Mouse (Mus musculus) megakaryocyte, embryonic 14.5 days (primary cell): ENCODE measurements around the gene Tbck. TPM values are rescaled to one million over a fixed set of nuclear protein-coding genes. Genes with fewer than 3 reads are reported as not detected.

Experiments
- H3K27me3 ChIP-seq: replicated peaks from 2 replicates; pipeline ENCODE3; 2012; ENCODE audit warnings: inconsistent platforms
- H3K36me3 ChIP-seq: replicated peaks from 2 replicates; pipeline ENCODE3; 2012; ENCODE audit warnings: low read length, inconsistent platforms, mixed read lengths
- H3K4me1 ChIP-seq: 2 replicates; pipeline ENCODE4 v1.6.1; 2012; ENCODE audit warnings: inconsistent platforms
- H3K4me3 ChIP-seq: replicated peaks from 2 replicates; pipeline ENCODE3; 2012; ENCODE audit warnings: moderate library complexity, mild to moderate bottlenecking, inconsistent platforms
- H3K9me3 ChIP-seq: 2 replicates; pipeline ENCODE4 v1.6.1; 2012; ENCODE audit warnings: inconsistent platforms
- FLI1 ChIP-seq: IDR thresholded peaks from 2 replicates; pipeline ENCODE4 v1.6.1; 2012; ENCODE audit warnings: low read length, inconsistent platforms, mixed read lengths
- GATA1 ChIP-seq: IDR thresholded peaks from 3 replicates; pipeline ENCODE4 v1.6.1; 2012; ENCODE audit warnings: mixed read lengths, low read length, inconsistent platforms, borderline replicate concordance
- polyA plus RNA-seq: library from polyadenylated mRNA; stranded (reverse); fragments of >175 nt; gene quantifications from 2 replicates; pipeline ENCODE4 v1.2.3, GENCODE M21; 2012; ENCODE audit warnings: low replicate concordance; ENCODE audit not compliant: insufficient read depth

Tbck gene
- polyA plus RNA-seq, 1 experiment = 1.2 TPM

- TF ChIP-seq GATA1 (no peak), FLI1 (no peak)
- H3K36me3 ChIP-seq = peaks cover 17% of the 10 kb centered on the region
- H3K4me1 ChIP-seq = peaks cover 15% of the 10 kb centered on the region
- H3K4me3 ChIP-seq = no peak overlapping the region
- no peaks in the 10 kb centered on the region for H3K27me3 ChIP-seq
- no peaks in the 10 kb centered on the region for H3K9me3 ChIP-seq
Measured at GRCm38 (mm10) chr3:132748750-132749149, 64.8 kb downstream of the Tbck start.

DNA sequence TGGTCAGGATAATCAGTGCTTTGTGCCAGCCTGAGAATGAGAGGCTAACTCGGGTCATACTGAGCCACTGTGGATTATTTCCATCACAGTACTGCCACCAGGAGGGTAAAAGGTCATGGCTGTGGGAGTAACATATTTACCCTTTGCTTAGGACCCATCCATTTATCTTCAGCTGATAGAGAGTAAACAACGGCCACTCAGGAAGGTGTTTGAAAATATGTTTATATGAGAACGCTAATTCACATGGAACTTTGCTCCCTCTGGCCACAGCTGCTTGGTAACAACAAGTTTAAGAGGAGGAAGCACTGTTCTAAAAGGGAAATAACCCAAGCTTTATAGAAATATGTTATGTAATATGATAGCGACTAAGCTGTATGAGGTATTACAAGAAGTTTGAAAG, 68.8 kb downstream of the Tbck start:
- no peak overlapping the region for H3K4me3 ChIP-seq
- H3K36me3 ChIP-seq = peaks cover 45% of the 10 kb centered on the region
- H3K27me3 ChIP-seq = no peaks in the 10 kb centered on the region
- no peak for TF ChIP-seq FLI1
- TF ChIP-seq GATA1 = no peak
- H3K4me1 ChIP-seq = peaks cover 11% of the 10 kb centered on the region
- H3K9me3 ChIP-seq = no peaks in the 10 kb centered on the region

- H3K4me3 ChIP-seq = no peak overlapping the region
- H3K9me3 ChIP-seq = no peaks in the 10 kb centered on the region
- no peaks in the 10 kb centered on the region for H3K27me3 ChIP-seq
- H3K36me3 ChIP-seq = peaks cover 50% of the 10 kb centered on the region
- no peaks in the 10 kb centered on the region for H3K4me1 ChIP-seq
- TF ChIP-seq FLI1 (no peak), GATA1 (no peak)
Measured at GRCm38 (mm10) chr3:132756274-132756673, 72.3 kb downstream of the Tbck start.

- Histone ChIP-seq H3K4me1 (peaks cover 3% of the 10 kb centered on the region; the same call in 1 of the 2 replicates), H3K36me3 (peaks cover 37% of the 10 kb centered on the region), H3K4me3 (no peak overlapping the region), H3K27me3 (no peaks in the 10 kb centered on the region), H3K9me3 (no peaks in the 10 kb centered on the region)
- TF ChIP-seq FLI1 (no peak), GATA1 (no peak)
Measured at GRCm38 (mm10) chr3:132766033-132766726, 82.2 kb downstream of the Tbck start.

DNA sequence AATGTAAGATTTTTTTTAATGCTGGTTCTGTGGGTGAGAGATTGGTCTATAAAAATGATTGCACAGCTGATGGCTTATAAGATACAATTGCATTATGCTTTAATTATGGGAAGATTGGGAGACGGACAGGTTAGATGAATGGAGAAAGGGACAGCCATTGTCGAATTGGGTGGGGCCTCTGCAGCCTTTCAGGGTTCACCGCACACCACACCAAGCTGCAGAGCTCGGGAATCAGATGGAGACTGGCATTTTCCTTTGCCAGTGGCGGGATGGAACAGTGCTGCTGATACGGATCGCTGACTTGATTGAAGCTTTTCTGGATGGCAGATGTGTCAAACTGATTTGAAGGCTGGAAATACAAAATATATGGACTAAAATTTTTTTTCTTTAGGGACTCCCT, 88.1 kb downstream of the Tbck start:
- H3K36me3 ChIP-seq = peaks cover 41% of the 10 kb centered on the region
- TF ChIP-seq FLI1 (no peak), GATA1 (no peak)
- no peaks in the 10 kb centered on the region for H3K9me3 ChIP-seq
- peaks cover 3% of the 10 kb centered on the region; the same call in 1 of the 2 replicates for H3K4me1 ChIP-seq
- H3K4me3 ChIP-seq = no peak overlapping the region
- H3K27me3 ChIP-seq = no peaks in the 10 kb centered on the region

DNA sequence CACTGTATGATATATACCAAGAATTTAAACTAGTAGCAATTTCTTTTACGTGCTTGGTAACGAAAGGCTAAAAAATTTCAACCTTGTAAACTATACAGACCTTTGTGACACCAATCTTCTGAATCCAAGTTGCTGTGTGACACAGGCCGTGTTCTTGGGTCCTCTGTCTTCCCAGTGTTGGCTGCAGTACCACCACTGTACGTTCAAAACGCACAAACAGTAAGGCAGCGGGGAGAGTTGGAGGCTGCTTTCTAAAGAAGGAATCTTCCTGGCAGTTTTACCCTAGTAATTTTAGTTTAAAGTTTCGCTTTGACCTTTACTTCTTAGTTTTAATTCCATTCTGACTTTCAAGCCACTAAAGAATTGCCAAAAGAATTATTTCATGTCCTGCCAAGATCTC, 92.7 kb downstream of the Tbck start:
- no peaks in the 10 kb centered on the region for H3K4me1 ChIP-seq
- no peaks in the 10 kb centered on the region for H3K9me3 ChIP-seq
- no peaks in the 10 kb centered on the region for H3K27me3 ChIP-seq
- no peak overlapping the region for H3K4me3 ChIP-seq
- peaks cover 35% of the 10 kb centered on the region for H3K36me3 ChIP-seq
- no peak for TF ChIP-seq GATA1
- no peak for TF ChIP-seq FLI1

DNA sequence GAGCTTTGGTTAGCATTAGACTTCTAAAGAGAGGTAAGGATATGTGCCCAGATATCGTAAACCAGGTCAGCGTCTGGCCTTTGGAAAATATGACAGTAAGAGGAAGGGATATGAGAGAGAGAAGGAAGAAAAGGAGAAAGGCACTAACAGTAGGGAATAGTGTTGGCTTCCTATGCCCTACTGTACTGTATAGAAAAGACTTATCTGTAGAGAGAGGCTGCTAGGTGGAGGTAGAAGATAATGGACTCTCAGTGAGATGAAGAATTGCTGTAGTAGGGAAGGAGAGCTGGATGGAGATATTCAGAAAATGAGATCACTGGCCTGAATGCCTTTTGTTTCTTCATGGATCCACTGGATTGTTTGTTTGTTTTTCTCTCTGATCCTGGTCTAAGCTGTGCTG, 97.2 kb downstream of the Tbck start:
- TF ChIP-seq FLI1 (no peak), GATA1 (no peak)
- Histone ChIP-seq H3K4me3 (no peak overlapping the region), H3K27me3 (no peaks in the 10 kb centered on the region), H3K36me3 (peaks cover 23% of the 10 kb centered on the region), H3K4me1 (peaks cover 3% of the 10 kb centered on the region; the same call in 1 of the 2 replicates), H3K9me3 (no peaks in the 10 kb centered on the region)

DNA sequence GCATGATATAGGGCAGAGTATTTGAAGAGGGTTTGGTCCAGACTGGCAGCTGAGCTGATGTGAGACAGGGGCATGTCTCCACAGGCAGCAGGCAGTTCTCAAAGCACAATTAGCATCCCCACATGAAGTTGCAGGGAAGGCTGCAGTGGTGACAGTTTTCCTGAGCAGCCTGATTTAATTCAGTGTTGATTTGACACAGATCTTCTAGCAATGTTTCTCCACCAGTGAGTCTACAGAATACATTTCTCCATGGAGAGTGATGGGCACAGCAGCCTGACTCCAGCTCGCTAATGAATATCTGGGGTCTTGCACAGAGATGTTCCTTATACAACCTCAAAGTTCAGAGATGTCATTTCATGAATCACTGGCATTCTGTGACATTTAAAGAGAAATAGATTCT, 99.1 kb downstream of the Tbck start:
- no peaks in the 10 kb centered on the region for H3K27me3 ChIP-seq
- H3K4me3 ChIP-seq = no peak overlapping the region
- peaks cover 21% of the 10 kb centered on the region for H3K36me3 ChIP-seq
- peaks cover 11% of the 10 kb centered on the region for H3K4me1 ChIP-seq
- TF ChIP-seq FLI1 (no peak), GATA1 (no peak)
- H3K9me3 ChIP-seq = no peaks in the 10 kb centered on the region

- Histone ChIP-seq H3K4me3 (no peak overlapping the region), H3K4me1 (peaks cover 16% of the 10 kb centered on the region), H3K27me3 (no peaks in the 10 kb centered on the region), H3K9me3 (no peaks in the 10 kb centered on the region), H3K36me3 (peaks cover 20% of the 10 kb centered on the region)
- no peak for TF ChIP-seq FLI1
- TF ChIP-seq GATA1 = no peak
Measured at GRCm38 (mm10) chr3:132784732-132785131, 100.8 kb downstream of the Tbck start.

- H3K4me1 ChIP-seq = peaks cover 21% of the 10 kb centered on the region
- H3K9me3 ChIP-seq = no peaks in the 10 kb centered on the region
- peaks cover 20% of the 10 kb centered on the region for H3K36me3 ChIP-seq
- H3K27me3 ChIP-seq = no peaks in the 10 kb centered on the region
- H3K4me3 ChIP-seq = no peak overlapping the region
- TF ChIP-seq FLI1 (no peak), GATA1 (no peak)
Measured at GRCm38 (mm10) chr3:132786690-132787089, 102.7 kb downstream of the Tbck start.

GRCm38 (mm10) chr3:132787775-132788174, 103.8 kb downstream of the Tbck start:
- TF ChIP-seq FLI1 = no peak
- no peak for TF ChIP-seq GATA1
- H3K4me1 ChIP-seq = peaks cover 21% of the 10 kb centered on the region

More at GRCm38 (mm10) chr3:132787775-132788174, 103.8 kb downstream of the Tbck start:
- H3K27me3 ChIP-seq = no peaks in the 10 kb centered on the region
- H3K4me3 ChIP-seq = no peak overlapping the region
- no peaks in the 10 kb centered on the region for H3K9me3 ChIP-seq
- H3K36me3 ChIP-seq = peaks cover 20% of the 10 kb centered on the region
